Mouse (Mus musculus) liver, adult 2 months (tissue): ENCODE measurements around the gene Hdac1.

Experiments used
- CTCF ChIP-seq: fragments of 200-500 bp; IDR thresholded peaks from 2 replicates; pipeline ENCODE4 v1.5.1; 2011; ENCODE audit warnings: low read depth, low read length, control low read depth
- POLR2A ChIP-seq: fragments of 200-500 bp; IDR thresholded peaks from 2 replicates; pipeline ENCODE4 v1.6.1; 2011; ENCODE audit warnings: low read length, control low read depth; ENCODE audit not compliant: insufficient read depth; ENCODE audit errors: extremely low read depth

GRCm38 (mm10) chr4:129514300-129514898, 28.1 kb downstream of the Hdac1 start:
- TF ChIP-seq CTCF: peak; percentile 75
- TF ChIP-seq POLR2A: no peak
